Mouse (Mus musculus) layer of hippocampus, postnatal 36 days (tissue): ENCODE data around the gene Odf3l1. TPM values are rescaled to one million over a fixed set of nuclear protein-coding genes. Genes with fewer than 3 reads are reported as not detected.

Source experiments
- DNase-seq, 2 experiments: peaks; one replicate each; pipeline ENCODE4 v3.0.0; 2022
- total RNA-seq, 2 experiments: library from RNA; stranded (reverse); gene quantifications; 2 replicates each; pipeline ENCODE4 v1.2.3; 2021

Odf3l1 gene
- total RNA-seq, 2 experiments from 2014 or later: not detected

GRCm38 (mm10) chr9:56843679-56844188, 20.7 kb downstream of the Odf3l1 start:
- DNase-seq: peak; percentile 61 to 76

GRCm38 (mm10) chr9:56842303-56842719, 22.2 kb downstream of the Odf3l1 start:
- no peak for DNase-seq

GRCm38 (mm10) chr9:56841864-56842263, 22.6 kb downstream of the Odf3l1 start:
- no peak for DNase-seq

GRCm38 (mm10) chr9:56840721-56841120, 23.8 kb downstream of the Odf3l1 start:
- no peak for DNase-seq

- no peak for DNase-seq
Measured at GRCm38 (mm10) chr9:56835152-56835551, 29.3 kb downstream of the Odf3l1 start.

GRCm38 (mm10) chr9:56832900-56833299, 31.6 kb downstream of the Odf3l1 start:
- DNase-seq: no peak

- DNase-seq: no peak
Measured at GRCm38 (mm10) chr9:56831904-56832303, 32.6 kb downstream of the Odf3l1 start.

- no peak for DNase-seq
Measured at GRCm38 (mm10) chr9:56830162-56830561, 34.3 kb downstream of the Odf3l1 start.

- no peak for DNase-seq
Measured at GRCm38 (mm10) chr9:56828841-56829240, 35.6 kb downstream of the Odf3l1 start.

GRCm38 (mm10) chr9:56828146-56828545, 36.3 kb downstream of the Odf3l1 start:
- no peak for DNase-seq

- no peak for DNase-seq
Measured at GRCm38 (mm10) chr9:56825476-56826213, 38.8 kb downstream of the Odf3l1 start.

- no peak for DNase-seq
Measured at GRCm38 (mm10) chr9:56824900-56825299, 39.6 kb downstream of the Odf3l1 start.

GRCm38 (mm10) chr9:56810916-56811315, 53.6 kb downstream of the Odf3l1 start:
- no peak for DNase-seq

GRCm38 (mm10) chr9:56807990-56808389, 56.5 kb downstream of the Odf3l1 start:
- DNase-seq: no peak

GRCm38 (mm10) chr9:56803146-56803545, 61.3 kb downstream of the Odf3l1 start:
- no peak for DNase-seq

Other genes starting within 250 kb of the Odf3l1 start
- 100 to 1,000 TPM; 235 to 257 TPM for gene Lingo1, start 68.2 kb downstream of the Odf3l1 start, total RNA-seq
- 10 to 100 TPM; 18.0 to 19.7 TPM for gene Cspg4, start 354 bp upstream of the Odf3l1 start, total RNA-seq
- 1 to 10 TPM; 9.1 to 9.2 TPM for gene Snx33, start 63.7 kb upstream of the Odf3l1 start, total RNA-seq
- gene Imp3, start 72.8 kb upstream of the Odf3l1 start, total RNA-seq: 10 to 100 TPM; 54.7 to 56.3 TPM
- 10 to 100 TPM; 15.4 to 17.9 TPM for gene Snupn, start 86.2 kb upstream of the Odf3l1 start, total RNA-seq
- gene Ptpn9, start 130.2 kb upstream of the Odf3l1 start, total RNA-seq: 10 to 100 TPM; 30.4 to 31.7 TPM
- gene Sin3a, start 207.4 kb upstream of the Odf3l1 start, total RNA-seq: 10 to 100 TPM; 35.5 to 37.1 TPM